Mouse (Mus musculus): Measurements from ENCODE around the gene Usp33. TPM values are rescaled to one million over a fixed set of nuclear protein-coding genes. Genes with fewer than 3 reads are reported as not detected.

Usp33 gene
- polyA plus RNA-seq, 1 experiment from 2014 or later = 45.9 TPM

GRCm38 (mm10) chr3:152384106-152384505 is 37.8 kb downstream of the Usp33 start:
- no peak overlapping the region for H3K4me2 ChIP-seq (replicated peaks; ENCODE audit: low read depth, low read length)
- no peak overlapping the region for H3K9ac ChIP-seq (replicated peaks; ENCODE audit: low read depth, low read length)
- no peaks in the 10 kb centered on the region for H3K4me1 ChIP-seq (ENCODE audit: control insufficient read depth, insufficient read depth, low read length)
- ATAC-seq (ENCODE audit: insufficient number of reproducible peaks, insufficient read depth, low FRiP score, low read depth) = no peak
- no peak overlapping the region for H3K4me3 ChIP-seq (ENCODE audit: low read depth, low read length)
- whole genome bisulfite sequencing = 73% methylated on average over 11 of the region's 11 CpGs
- H3K27me3 ChIP-seq (ENCODE audit: control insufficient read depth, insufficient read depth, low read length) = no peaks in the 10 kb centered on the region
- H3K36me3 ChIP-seq (ENCODE audit: control insufficient read depth, insufficient read depth, low read length) = peaks cover 50% of the 10 kb centered on the region
- H3K27ac ChIP-seq (ENCODE audit: low read length) = no peak overlapping the region
- no peaks in the 10 kb centered on the region for H3K9me3 ChIP-seq (ENCODE audit: control insufficient read depth, low read depth, low read length)

GRCm38 (mm10) chr3:152395350-152396277 is 49.3 kb downstream of the Usp33 start, which contains the start of gene Zzz3:
Gene Zzz3 (plus strand): TSS chr3:152395473.
- WGBS = under 1% methylated on average over 75 of the region's 108 CpGs

GRCm38 (mm10) chr3:152396278-152396987 is 50.2 kb downstream of the Usp33 start:
- H3K36me3 ChIP-seq (ENCODE audit: control insufficient read depth, insufficient read depth, low read length) = peaks cover 9% of the 10 kb centered on the region; the same call in 1 of the 2 replicates
- peak overlapping the region; percentile 87 for H3K9ac ChIP-seq (replicated peaks; ENCODE audit: low read depth, low read length)
- peak overlapping the region; percentile 82 for H3K4me3 ChIP-seq (ENCODE audit: low read depth, low read length)
- ATAC-seq (ENCODE audit: insufficient number of reproducible peaks, insufficient read depth, low FRiP score, low read depth) = peak; percentile 89
- H3K27ac ChIP-seq (ENCODE audit: low read length) = peak overlapping the region; percentile 99
- peaks cover 13% of the 10 kb centered on the region for H3K4me1 ChIP-seq (ENCODE audit: control insufficient read depth, insufficient read depth, low read length)
- WGBS = under 1% methylated on average over 76 of the region's 102 CpGs
- no peaks in the 10 kb centered on the region for H3K27me3 ChIP-seq (ENCODE audit: control insufficient read depth, insufficient read depth, low read length)
- peak overlapping the region; percentile 75 for H3K4me2 ChIP-seq (replicated peaks; ENCODE audit: low read depth, low read length)
- no peaks in the 10 kb centered on the region for H3K9me3 ChIP-seq (ENCODE audit: control insufficient read depth, low read depth, low read length)

More at GRCm38 (mm10) chr3:152395350-152396277, 49.3 kb downstream of the Usp33 start, which contains the start of gene Zzz3:
- peak within 1 kb of the TSS; percentile 75 for H3K4me2 ChIP-seq (replicated peaks; ENCODE audit: low read depth, low read length)
- no peaks in the 10 kb centered on the region for H3K27me3 ChIP-seq (ENCODE audit: control insufficient read depth, insufficient read depth, low read length)
- H3K27ac ChIP-seq (ENCODE audit: low read length) = peak within 1 kb of the TSS; percentile 99
- H3K4me1 ChIP-seq (ENCODE audit: control insufficient read depth, insufficient read depth, low read length) = peaks cover 13% of the 10 kb centered on the region
- peak; percentile 92 for ATAC-seq (ENCODE audit: insufficient number of reproducible peaks, insufficient read depth, low FRiP score, low read depth)
- H3K9me3 ChIP-seq (ENCODE audit: control insufficient read depth, low read depth, low read length) = no peaks in the 10 kb centered on the region
- peaks cover 10% of the 10 kb centered on the region; the same call in 1 of the 2 replicates for H3K36me3 ChIP-seq (ENCODE audit: control insufficient read depth, insufficient read depth, low read length)
- H3K4me3 ChIP-seq (ENCODE audit: low read depth, low read length) = peak within 1 kb of the TSS; percentile 82
- peak within 1 kb of the TSS; percentile 87 for H3K9ac ChIP-seq (replicated peaks; ENCODE audit: low read depth, low read length)

- peak overlapping the region; percentile 87 for H3K9ac ChIP-seq (replicated peaks; ENCODE audit: low read depth, low read length)
- peak overlapping the region; percentile 99 for H3K27ac ChIP-seq (ENCODE audit: low read length)
- no peaks in the 10 kb centered on the region for H3K27me3 ChIP-seq (ENCODE audit: control insufficient read depth, insufficient read depth, low read length)
- 1% methylated on average over 10 of the region's 10 CpGs for WGBS
- H3K9me3 ChIP-seq (ENCODE audit: control insufficient read depth, low read depth, low read length) = no peaks in the 10 kb centered on the region
- peaks cover 17% of the 10 kb centered on the region for H3K4me1 ChIP-seq (ENCODE audit: control insufficient read depth, insufficient read depth, low read length)
- H3K4me3 ChIP-seq (ENCODE audit: low read depth, low read length) = peak overlapping the region; percentile 82
- H3K4me2 ChIP-seq (replicated peaks; ENCODE audit: low read depth, low read length) = peak overlapping the region; percentile 75
- ATAC-seq (ENCODE audit: insufficient number of reproducible peaks, insufficient read depth, low FRiP score, low read depth) = no peak
- peaks cover 7% of the 10 kb centered on the region; the same call in 1 of the 2 replicates for H3K36me3 ChIP-seq (ENCODE audit: control insufficient read depth, insufficient read depth, low read length)
Observed at GRCm38 (mm10) chr3:152396988-152397314, 50.7 kb downstream of the Usp33 start.

- Histone ChIP-seq H3K4me2 (replicated peaks; ENCODE audit: low read depth, low read length) (peak overlapping the region; percentile 75), H3K4me3 (ENCODE audit: low read depth, low read length) (peak overlapping the region; percentile 82), H3K27me3 (ENCODE audit: control insufficient read depth, insufficient read depth, low read length) (no peaks in the 10 kb centered on the region), H3K9me3 (ENCODE audit: control insufficient read depth, low read depth, low read length) (no peaks in the 10 kb centered on the region), H3K4me1 (ENCODE audit: control insufficient read depth, insufficient read depth, low read length) (peaks cover 17% of the 10 kb centered on the region), H3K36me3 (ENCODE audit: control insufficient read depth, insufficient read depth, low read length) (peaks cover 2% of the 10 kb centered on the region; the same call in 1 of the 2 replicates), H3K27ac (ENCODE audit: low read length) (peak overlapping the region; percentile 99; the same call in 1 of the 2 replicates), H3K9ac (replicated peaks; ENCODE audit: low read depth, low read length) (peak overlapping the region; percentile 87; the same call in 1 of the 2 replicates)
- WGBS = 46% methylated on average over 9 of the region's 9 CpGs
- no peak for ATAC-seq (ENCODE audit: insufficient number of reproducible peaks, insufficient read depth, low FRiP score, low read depth)
Observed at GRCm38 (mm10) chr3:152397335-152397940, 51.2 kb downstream of the Usp33 start.

GRCm38 (mm10) chr3:152400441-152400840 is 54.2 kb downstream of the Usp33 start:
- Histone ChIP-seq H3K27ac (ENCODE audit: low read length) (no peak overlapping the region; the same call in 1 of the 2 replicates), H3K4me2 (replicated peaks; ENCODE audit: low read depth, low read length) (no peak overlapping the region), H3K27me3 (ENCODE audit: control insufficient read depth, insufficient read depth, low read length) (no peaks in the 10 kb centered on the region), H3K9me3 (ENCODE audit: control insufficient read depth, low read depth, low read length) (no peaks in the 10 kb centered on the region), H3K4me1 (ENCODE audit: control insufficient read depth, insufficient read depth, low read length) (peaks cover 17% of the 10 kb centered on the region), H3K4me3 (ENCODE audit: low read depth, low read length) (no peak overlapping the region), H3K36me3 (ENCODE audit: control insufficient read depth, insufficient read depth, low read length) (no peaks in the 10 kb centered on the region), H3K9ac (replicated peaks; ENCODE audit: low read depth, low read length) (no peak overlapping the region)
- no peak for ATAC-seq (ENCODE audit: insufficient number of reproducible peaks, insufficient read depth, low FRiP score, low read depth)
- 58% methylated on average over 5 of the region's 5 CpGs for WGBS

GRCm38 (mm10) chr3:152400875-152401274 is 54.6 kb downstream of the Usp33 start:
- no peak for ATAC-seq (ENCODE audit: insufficient number of reproducible peaks, insufficient read depth, low FRiP score, low read depth)
- no peak overlapping the region for H3K9ac ChIP-seq (replicated peaks; ENCODE audit: low read depth, low read length)
- H3K4me1 ChIP-seq (ENCODE audit: control insufficient read depth, insufficient read depth, low read length) = peaks cover 17% of the 10 kb centered on the region
- no peak overlapping the region for H3K4me2 ChIP-seq (replicated peaks; ENCODE audit: low read depth, low read length)
- H3K4me3 ChIP-seq (ENCODE audit: low read depth, low read length) = no peak overlapping the region
- no peak overlapping the region for H3K27ac ChIP-seq (ENCODE audit: low read length)
- WGBS = 83% methylated on average over 3 of the region's 3 CpGs
- H3K27me3 ChIP-seq (ENCODE audit: control insufficient read depth, insufficient read depth, low read length) = no peaks in the 10 kb centered on the region
- H3K36me3 ChIP-seq (ENCODE audit: control insufficient read depth, insufficient read depth, low read length) = no peaks in the 10 kb centered on the region
- no peaks in the 10 kb centered on the region for H3K9me3 ChIP-seq (ENCODE audit: control insufficient read depth, low read depth, low read length)
